Mouse (Mus musculus) liver, embryonic 13.5 days (tissue): Measurements from ENCODE around the gene Dnajc5. TPM values are rescaled to one million over a fixed set of nuclear protein-coding genes. Genes with fewer than 3 reads are reported as not detected.

Experiments
- ATAC-seq: fragments of 200-750 bp; cut with Nextera tagmentation; 2 replicates; pipeline ENCODE4 v1.8.0; 2017; ENCODE audit warnings: low read depth, mild to moderate bottlenecking, moderate number of reproducible peaks, moderate library complexity
- DNase-seq: peaks from one replicate; pipeline ENCODE4 v3.0.0; 2022
- H3K27ac ChIP-seq: fragments of 300-500 bp; sonication (generic); 2 replicates; pipeline ENCODE4 v1.5.1; 2015; ENCODE audit warnings: moderate library complexity, mild to moderate bottlenecking, inconsistent platforms
- H3K27me3 ChIP-seq: fragments of 300-500 bp; sonication (generic); 2 replicates; pipeline ENCODE4 v1.6.1; 2015; ENCODE audit warnings: mild to moderate bottlenecking, inconsistent platforms
- H3K36me3 ChIP-seq: fragments of 300-500 bp; sonication (generic); 2 replicates; pipeline ENCODE4 v1.6.1; 2015; ENCODE audit warnings: mild to moderate bottlenecking, inconsistent platforms
- H3K4me1 ChIP-seq: fragments of 300-500 bp; sonication (generic); replicated peaks from 2 replicates; pipeline ENCODE4 v1.6.1; 2015; ENCODE audit warnings: inconsistent platforms
- H3K4me2 ChIP-seq: fragments of 300-500 bp; sonication (generic); 2 replicates; pipeline ENCODE4 v1.6.1; 2015; ENCODE audit warnings: inconsistent platforms, mild to moderate bottlenecking, moderate library complexity
- H3K4me3 ChIP-seq: fragments of 300-500 bp; sonication (generic); replicated peaks from 2 replicates; pipeline ENCODE4 v1.5.1; 2015; ENCODE audit warnings: mild to moderate bottlenecking, inconsistent platforms
- H3K9ac ChIP-seq: fragments of 300-500 bp; sonication (generic); 2 replicates; pipeline ENCODE4 v1.6.1; 2015; ENCODE audit warnings: mild to moderate bottlenecking, inconsistent platforms
- H3K9me3 ChIP-seq: fragments of 300-500 bp; sonication (generic); replicated peaks from 2 replicates; pipeline ENCODE4 v1.6.1; 2016; ENCODE audit warnings: inconsistent platforms
- WGBS: fragments of 180-500 bp; shearing (Covaris S2); methylation state at CpG from one replicate; pipeline ENCODE4 v1.1.7; 2015; ENCODE audit not compliant: insufficient replicate concordance; 5-methylcytosine and 5-hydroxymethylcytosine counted together
- polyA plus RNA-seq: library from polyadenylated mRNA; unstranded; fragments of >200 nt; fragmentation: Nextera tagmentation; extraction: Ambion mirVana; gene quantifications from 2 replicates; pipeline ENCODE4 v1.2.1, GENCODE M21; 2015

Dnajc5 gene
- polyA plus RNA-seq, 1 experiment from 2014 or later: 29.6 TPM

DNA sequence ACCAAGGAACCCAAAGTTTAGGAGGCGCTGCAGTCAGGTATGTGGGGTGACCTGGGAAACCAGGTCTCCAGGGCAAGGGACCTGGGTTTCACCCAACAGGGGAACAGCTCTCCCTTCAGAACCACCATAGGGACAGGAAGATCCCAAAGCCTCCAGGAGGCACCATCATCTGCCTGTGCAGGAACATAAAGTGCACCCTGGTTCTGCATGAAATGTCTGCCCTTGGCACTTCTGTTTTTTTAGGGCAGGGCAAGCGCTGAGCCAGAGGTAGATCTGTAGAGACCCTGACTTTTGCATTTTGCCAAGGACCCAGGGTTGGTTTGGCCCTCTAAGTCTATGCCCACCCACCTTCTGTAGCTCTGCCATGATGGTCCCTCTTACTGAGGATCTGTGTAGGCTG is 62.1 kb downstream of the Dnajc5 start:
- Histone ChIP-seq H3K4me3 (peak overlapping the region; percentile 78; the same call in 1 of the 2 replicates), H3K4me1 (peaks cover 59% of the 10 kb centered on the region), H3K4me2 (peak overlapping the region; percentile 97), H3K27me3 (no peaks in the 10 kb centered on the region), H3K36me3 (peaks cover 36% of the 10 kb centered on the region), H3K27ac (peak overlapping the region; percentile 30), H3K9ac (0 out of 2 replicates have a peak overlapping the region, but pooled peaks have one; percentile 90), H3K9me3 (no peaks in the 10 kb centered on the region)
- DNase-seq (no peak), ATAC-seq (no peak)
- 88% methylated on average over 2 of the region's 2 CpGs for WGBS

DNA sequence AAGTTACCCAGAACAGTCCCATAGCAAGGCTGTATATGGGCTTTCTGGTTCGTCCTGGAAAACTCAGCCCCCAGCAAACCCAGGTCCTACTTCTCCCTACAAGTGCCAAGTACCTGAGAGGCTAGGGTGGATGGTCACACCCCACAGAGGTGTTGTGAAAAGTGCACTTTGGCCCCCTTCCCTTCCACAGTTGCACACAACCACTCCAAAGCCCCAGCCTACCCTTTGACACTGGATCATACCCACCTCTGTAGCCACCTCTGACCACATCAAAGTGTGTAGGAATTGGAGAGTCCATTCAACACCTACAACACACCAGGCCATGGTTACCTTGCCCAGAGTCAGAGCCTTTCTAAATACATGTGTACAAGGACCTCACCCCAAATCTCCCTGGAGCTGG is 62.7 kb downstream of the Dnajc5 start:
- ATAC-seq: no peak
- H3K36me3 ChIP-seq: peaks cover 40% of the 10 kb centered on the region
- H3K4me1 ChIP-seq: peaks cover 53% of the 10 kb centered on the region
- no peak overlapping the region for H3K4me3 ChIP-seq
- peak; percentile 0 for DNase-seq
- H3K4me2 ChIP-seq: no peak overlapping the region
- 0 out of 2 replicates have a peak overlapping the region, but pooled peaks have one; percentile 30 for H3K27ac ChIP-seq
- H3K9me3 ChIP-seq: no peaks in the 10 kb centered on the region
- no peak overlapping the region for H3K9ac ChIP-seq
- no peaks in the 10 kb centered on the region for H3K27me3 ChIP-seq
- 84% methylated on average over 1 of the region's 1 CpGs for WGBS

DNA sequence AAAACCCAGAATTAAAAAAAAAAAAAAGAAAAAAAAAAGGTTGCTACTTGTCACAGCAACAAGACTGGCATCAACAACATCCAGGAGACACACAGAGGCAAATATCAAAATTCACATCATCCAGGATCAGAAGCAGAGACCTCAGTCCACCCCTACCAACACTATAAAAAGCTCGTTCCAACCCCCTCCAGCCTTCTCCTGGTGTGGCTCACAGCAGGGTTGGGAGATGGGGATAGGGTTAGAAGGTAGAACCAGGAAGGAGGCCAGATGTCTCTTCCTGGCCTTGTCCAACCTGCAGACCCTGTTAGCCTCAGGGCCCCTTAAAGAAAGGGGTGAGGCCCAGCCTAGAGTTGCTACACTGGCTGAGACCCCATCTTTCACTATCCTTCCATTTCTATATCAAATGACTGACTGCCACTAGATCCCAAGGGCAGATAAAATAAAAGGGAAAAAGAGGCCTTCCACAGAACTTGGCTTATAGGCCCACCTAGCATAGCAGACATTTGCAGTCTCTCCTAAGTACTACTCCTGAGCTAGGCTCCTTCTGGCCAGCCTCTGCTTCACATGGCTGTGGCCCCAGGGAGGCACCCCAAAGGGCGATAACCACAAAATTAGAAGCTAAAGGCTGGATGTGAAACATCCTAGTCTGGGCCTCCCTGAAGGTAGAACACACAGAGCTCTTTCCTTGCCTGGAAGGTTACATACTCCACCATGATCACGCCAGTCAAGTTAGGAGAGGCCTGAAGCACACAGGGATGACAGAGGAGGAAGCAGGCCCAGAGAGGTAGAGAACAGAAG is 63.4 kb downstream of the Dnajc5 start:
- WGBS: 66% methylated on average over 3 of the region's 3 CpGs
- H3K9ac ChIP-seq: 0 out of 2 replicates have a peak overlapping the region, but pooled peaks have one; percentile 3
- no peak overlapping the region for H3K4me3 ChIP-seq

DNA sequence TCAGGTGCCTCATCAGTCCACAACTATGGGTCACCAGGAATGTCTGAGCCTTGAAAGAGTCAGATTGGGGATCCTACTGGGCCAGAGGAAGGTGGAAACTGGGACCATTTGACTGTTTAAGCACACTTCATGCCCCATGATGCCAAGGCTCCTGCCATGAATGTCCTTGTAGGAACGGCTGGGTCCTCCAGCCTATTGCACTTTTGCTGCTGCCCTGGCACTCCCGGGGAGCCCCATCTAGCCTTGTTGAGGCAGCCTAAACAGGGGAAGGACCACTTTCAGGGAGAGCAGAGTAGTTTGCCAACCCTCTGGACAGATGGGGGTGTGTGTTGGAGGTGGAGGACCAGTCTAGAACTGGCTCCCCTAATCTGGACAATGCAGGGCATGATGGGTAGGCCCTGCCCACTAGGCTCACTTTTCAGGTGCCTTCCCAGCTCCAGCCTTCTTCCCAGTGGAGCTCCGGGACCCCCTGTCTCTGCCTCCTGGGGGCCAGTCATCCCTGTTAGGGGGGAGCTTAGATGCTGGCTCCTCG is 64.2 kb downstream of the Dnajc5 start, which contains the start of gene Uckl1:
Uckl1 (minus strand) TSS at position 482 of the 532 bp plus-strand sequence.
- Histone ChIP-seq H3K36me3 (peaks cover 55% of the 10 kb centered on the region), H3K4me1 (peaks cover 38% of the 10 kb centered on the region), H3K27me3 (no peaks in the 10 kb centered on the region), H3K4me3 (no peak within 1 kb of the TSS), H3K27ac (no peak within 1 kb of the TSS), H3K9me3 (no peaks in the 10 kb centered on the region), H3K4me2 (no peak within 1 kb of the TSS), H3K9ac (0 out of 2 replicates have a peak within 1 kb of the TSS, but pooled peaks have one; percentile 3)
- no peak for DNase-seq
- 75% methylated on average over 4 of the region's 4 CpGs for WGBS
- ATAC-seq: no peak

More for the DNA sequence above, 63.4 kb downstream of the Dnajc5 start:
- H3K27ac ChIP-seq: no peak overlapping the region
- no peaks in the 10 kb centered on the region for H3K27me3 ChIP-seq
- H3K36me3 ChIP-seq: peaks cover 47% of the 10 kb centered on the region
- no peak for DNase-seq
- H3K9me3 ChIP-seq: no peaks in the 10 kb centered on the region
- H3K4me1 ChIP-seq: peaks cover 46% of the 10 kb centered on the region
- no peak for ATAC-seq
- no peak overlapping the region for H3K4me2 ChIP-seq

DNA sequence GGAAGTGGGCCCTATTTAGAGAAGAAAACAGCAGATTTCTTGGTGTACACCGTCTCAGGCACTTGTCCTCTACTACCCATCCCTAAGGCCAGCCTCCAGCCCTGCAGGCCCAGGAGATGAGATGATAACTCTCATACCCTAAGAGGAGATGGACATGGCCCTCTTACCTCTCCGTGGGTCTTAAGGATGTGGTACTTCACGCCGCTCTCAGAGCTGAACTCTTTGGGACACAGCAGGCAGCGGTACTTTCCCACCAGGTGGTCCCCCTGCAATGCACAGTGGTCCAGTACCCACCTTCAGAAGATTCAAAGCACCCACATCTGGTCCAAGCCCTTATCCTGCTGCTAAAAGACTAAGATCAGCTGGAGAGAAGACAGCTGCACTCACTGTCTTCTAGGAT is 65.2 kb downstream of the Dnajc5 start:
- no peak for ATAC-seq
- Histone ChIP-seq H3K9ac (no peak overlapping the region), H3K36me3 (peaks cover 66% of the 10 kb centered on the region), H3K27ac (no peak overlapping the region), H3K4me3 (no peak overlapping the region), H3K4me2 (no peak overlapping the region), H3K4me1 (peaks cover 33% of the 10 kb centered on the region), H3K27me3 (no peaks in the 10 kb centered on the region), H3K9me3 (no peaks in the 10 kb centered on the region)
- DNase-seq: no peak
- 73% methylated on average over 5 of the region's 5 CpGs for WGBS

DNA sequence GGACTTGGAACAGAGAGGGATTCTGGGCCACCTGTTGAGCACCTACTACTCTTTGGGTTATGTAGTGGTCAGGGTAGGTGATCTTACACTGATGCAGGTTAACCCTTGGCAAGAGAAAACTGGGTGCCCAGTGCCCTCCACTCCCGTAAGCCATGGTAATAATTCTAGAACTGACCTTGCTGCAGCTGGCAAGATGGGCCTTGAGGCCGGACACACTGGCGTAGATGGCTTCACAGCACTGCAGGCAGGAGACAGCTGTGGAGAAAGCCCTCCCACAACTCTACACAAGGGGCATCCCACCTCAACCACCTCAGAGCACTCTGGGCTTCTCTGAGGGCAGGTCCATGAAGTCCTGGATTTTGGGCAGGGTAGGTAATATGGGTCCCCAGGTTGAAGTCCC is 65.8 kb downstream of the Dnajc5 start:
- Histone ChIP-seq H3K36me3 (peaks cover 67% of the 10 kb centered on the region), H3K4me1 (peaks cover 35% of the 10 kb centered on the region), H3K27me3 (no peaks in the 10 kb centered on the region), H3K4me3 (no peak overlapping the region), H3K9ac (no peak overlapping the region), H3K4me2 (no peak overlapping the region), H3K27ac (no peak overlapping the region), H3K9me3 (no peaks in the 10 kb centered on the region)
- WGBS: 84% methylated on average over 3 of the region's 3 CpGs
- DNase-seq (no peak), ATAC-seq (no peak)

DNA sequence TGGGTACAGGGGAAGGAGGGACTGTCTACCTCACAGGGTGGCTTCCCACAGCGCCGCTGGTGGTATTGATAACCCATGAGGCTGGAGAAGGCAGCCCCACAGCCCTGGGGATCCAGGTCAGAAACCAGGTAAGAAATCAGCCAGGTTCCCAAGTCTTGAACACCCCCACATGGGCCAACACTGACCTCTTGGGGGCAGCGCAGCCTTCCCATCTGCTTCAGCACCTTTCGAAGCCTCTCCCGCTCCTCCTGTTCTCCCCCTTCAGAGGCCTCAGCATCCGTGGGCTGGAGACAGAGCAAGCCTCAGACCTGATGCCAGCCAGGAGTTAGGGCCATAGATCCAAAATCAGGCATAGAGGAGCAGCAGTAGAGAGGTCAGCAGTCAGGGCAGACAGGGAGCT is 67.5 kb downstream of the Dnajc5 start:
- Histone ChIP-seq H3K4me1 (peaks cover 37% of the 10 kb centered on the region), H3K9ac (no peak overlapping the region), H3K36me3 (peaks cover 67% of the 10 kb centered on the region), H3K9me3 (no peaks in the 10 kb centered on the region), H3K4me3 (no peak overlapping the region), H3K27me3 (no peaks in the 10 kb centered on the region), H3K27ac (no peak overlapping the region), H3K4me2 (no peak overlapping the region)
- 75% methylated on average over 6 of the region's 6 CpGs for WGBS
- ATAC-seq: no peak
- DNase-seq: no peak

DNA sequence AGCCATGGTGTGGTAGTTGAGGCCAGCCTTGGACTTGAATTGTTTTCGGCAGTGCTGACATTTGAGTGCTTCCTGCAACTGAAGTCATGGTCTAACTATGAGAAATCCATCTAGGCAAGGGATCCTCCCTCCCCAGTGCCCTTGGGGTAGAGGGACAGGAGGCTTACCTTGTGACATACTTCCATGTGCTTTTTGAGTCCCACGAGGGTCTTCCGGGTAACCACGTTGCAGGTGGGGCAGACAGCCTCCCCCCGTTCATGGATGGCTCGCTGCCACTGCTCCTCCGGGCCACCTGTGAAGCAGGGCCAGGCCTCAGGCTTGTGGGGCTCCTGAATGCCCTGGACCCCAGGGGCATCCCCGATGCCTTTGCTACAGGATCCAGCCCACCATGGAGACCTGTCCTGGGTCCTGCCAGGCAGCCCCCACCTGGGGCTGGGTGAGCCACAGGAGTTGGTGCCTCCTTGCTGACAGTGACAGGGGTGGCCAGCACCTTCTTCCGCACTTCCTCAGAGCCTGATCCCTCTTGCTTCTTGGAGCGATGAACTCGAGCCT is 68.0 kb downstream of the Dnajc5 start:
- 82% methylated on average over 11 of the region's 11 CpGs for WGBS
- Histone ChIP-seq H3K36me3 (peaks cover 67% of the 10 kb centered on the region), H3K4me3 (no peak overlapping the region), H3K27me3 (no peaks in the 10 kb centered on the region), H3K9me3 (no peaks in the 10 kb centered on the region), H3K4me1 (peaks cover 38% of the 10 kb centered on the region), H3K4me2 (no peak overlapping the region), H3K9ac (no peak overlapping the region), H3K27ac (no peak overlapping the region)
- ATAC-seq: no peak
- no peak for DNase-seq

DNA sequence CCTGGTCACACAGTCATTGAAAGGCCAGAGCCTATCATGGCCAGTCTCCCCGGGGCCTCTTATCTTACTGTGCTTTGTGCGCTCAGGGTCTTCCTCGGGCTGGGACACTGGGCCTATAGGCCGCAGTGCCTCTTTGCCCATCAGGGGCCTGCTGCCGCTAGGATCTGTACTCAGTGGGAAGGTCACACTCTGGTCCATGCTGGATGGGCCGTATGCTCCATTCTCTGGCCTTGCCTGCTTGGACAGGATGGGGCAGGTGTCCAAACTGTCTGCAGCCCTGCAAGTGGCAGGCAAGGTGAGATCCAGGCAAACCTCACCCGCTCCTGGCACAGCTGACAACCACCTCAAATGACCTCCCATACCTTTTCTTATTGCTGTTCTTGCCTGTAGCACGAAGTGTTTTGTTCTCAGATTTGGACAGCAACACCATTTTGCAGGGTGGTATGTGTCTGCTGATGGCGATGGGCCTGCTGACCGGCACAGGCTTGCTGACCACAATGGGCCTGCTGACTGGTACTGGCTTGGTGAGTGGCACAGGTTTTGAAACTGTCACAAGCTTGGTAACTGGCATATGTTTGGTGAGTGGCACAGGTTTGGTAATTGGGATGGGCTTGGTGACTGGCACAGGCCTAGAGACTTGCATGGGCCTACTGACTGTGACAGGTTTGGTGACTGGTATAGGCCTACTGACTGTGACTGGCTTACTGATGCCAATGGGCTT is 68.9 kb downstream of the Dnajc5 start:
- Histone ChIP-seq H3K4me2 (no peak overlapping the region), H3K9ac (no peak overlapping the region), H3K36me3 (peaks cover 59% of the 10 kb centered on the region), H3K27me3 (no peaks in the 10 kb centered on the region), H3K4me3 (no peak overlapping the region), H3K4me1 (peaks cover 38% of the 10 kb centered on the region), H3K27ac (no peak overlapping the region), H3K9me3 (no peaks in the 10 kb centered on the region)
- WGBS: 82% methylated on average over 10 of the region's 10 CpGs
- no peak for DNase-seq
- ATAC-seq: no peak

DNA sequence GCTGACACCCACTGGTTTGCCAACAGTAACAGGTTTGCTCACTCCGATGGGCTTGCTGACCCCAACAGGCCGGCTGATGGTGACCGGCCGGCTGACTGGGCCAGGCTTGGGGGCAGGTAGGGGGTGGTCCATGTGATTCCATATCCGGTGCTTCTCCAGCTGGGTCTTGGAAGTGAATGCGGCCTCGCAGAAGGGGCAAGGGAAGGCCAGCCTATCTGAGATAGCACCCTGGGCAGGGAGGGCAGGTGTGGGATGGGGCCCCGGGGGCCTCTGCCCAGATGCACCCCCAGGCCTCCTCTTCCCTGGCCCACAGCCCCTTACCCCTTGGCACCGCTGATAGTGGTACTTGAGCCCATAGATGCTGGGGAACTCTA is 69.4 kb downstream of the Dnajc5 start:
- Histone ChIP-seq H3K27me3 (no peaks in the 10 kb centered on the region), H3K9ac (no peak overlapping the region), H3K27ac (no peak overlapping the region), H3K4me1 (peaks cover 38% of the 10 kb centered on the region), H3K4me2 (no peak overlapping the region), H3K4me3 (no peak overlapping the region), H3K9me3 (no peaks in the 10 kb centered on the region), H3K36me3 (peaks cover 54% of the 10 kb centered on the region)
- WGBS: 82% methylated on average over 9 of the region's 9 CpGs
- DNase-seq (peak; percentile 0), ATAC-seq (no peak)

DNA sequence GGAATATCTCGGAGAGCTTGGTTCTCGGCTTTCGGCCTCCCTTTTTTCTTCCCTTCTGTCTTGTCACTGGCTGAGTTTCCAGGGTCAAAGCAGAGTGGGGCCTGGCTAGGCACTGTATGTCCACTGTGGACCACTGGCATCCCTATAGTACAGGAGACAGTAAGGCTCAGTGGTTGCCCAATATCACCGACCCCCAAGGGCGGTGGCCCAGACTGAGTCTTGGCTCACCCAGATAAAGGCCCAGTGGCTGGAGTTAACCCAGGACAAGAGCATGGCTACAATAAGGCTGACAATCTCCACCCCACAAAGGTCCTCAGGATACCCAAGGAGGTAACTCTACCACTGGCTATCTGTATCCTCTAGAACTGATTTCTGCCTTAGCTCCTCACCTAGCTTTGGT is 70.2 kb downstream of the Dnajc5 start:
- 0 out of 2 replicates have a peak overlapping the region, but pooled peaks have one; percentile 9 for H3K9ac ChIP-seq
- H3K4me2 ChIP-seq: peak overlapping the region; percentile 94; the same call in 1 of the 2 replicates
- no peak overlapping the region for H3K27ac ChIP-seq
- DNase-seq (no peak), ATAC-seq (0 out of 2 replicates have a peak, but pooled peaks have one; percentile 13)
- no peak overlapping the region for H3K4me3 ChIP-seq
- no peaks in the 10 kb centered on the region for H3K27me3 ChIP-seq
- H3K4me1 ChIP-seq: peaks cover 38% of the 10 kb centered on the region
- peaks cover 48% of the 10 kb centered on the region for H3K36me3 ChIP-seq
- WGBS: 74% methylated on average over 5 of the region's 5 CpGs
- H3K9me3 ChIP-seq: no peaks in the 10 kb centered on the region
